Comparison of ENCODE assay signal across 11 mouse cellular contexts in genomic region chr6:87534855-87535575, GRCm38 (mm10). TPM values are rescaled to one million over a fixed set of nuclear protein-coding genes. Genes with fewer than 3 reads are reported as not detected.
DNase-seq lines count a peak whose midpoint lies in the region; ATAC-seq lines count a peak whose summit lies in the region.
"Had no signal": no experiment of that assay in that cellular context is flagged by ENCODE, and none has a peak within 500 bp of the region (broad histone marks: within the 10 kb centered on the region; RNA-seq: fewer than 3 reads in every experiment).

No protein-coding gene starts in this region.

- ATAC-seq in activated CD4-positive, CD25-positive, alpha-beta regulatory T cell, adult 4 months = peak; percentile 78
- ATAC-seq in forebrain, embryonic 14.5 days = no peak
- no peak for ATAC-seq in kidney, embryonic 14.5 days (ENCODE audit: low FRiP score, low TSS enrichment)

- peaks cover 32% of the 10 kb centered on the region for H3K79me2 ChIP-seq in macrophage (ENCODE audit: inconsistent target)

- 0 out of 2 replicates have a peak, but pooled peaks cover 2% of the 10 kb centered on the region for H3K4me1 ChIP-seq in forebrain, embryonic 14.5 days (ENCODE audit: control insufficient read depth, insufficient read depth, low read length)
- no peaks in the 10 kb centered on the region for H3K4me1 ChIP-seq in kidney, embryonic 14.5 days (ENCODE audit: control insufficient read depth, insufficient read depth, low read length)
- H3K4me1 ChIP-seq: embryonic facial prominence, embryonic 12.5 days had no signal

- peak; percentile 20 to 43 for DNase-seq in spleen, adult 18-20 months
- no peak for DNase-seq in spleen, postnatal 4 days (ENCODE audit: low spot score in 2 of 2)
- peak; percentile 59 for DNase-seq in thymus, postnatal 25 days
- no peak for DNase-seq in forebrain, embryonic 14.5 days (ENCODE audit: low spot score)
- no peak for DNase-seq in cerebellum, adult 9-11 months
- DNase-seq: kidney, postnatal 14 days; retina, postnatal 1 day had no signal

- no peak overlapping the region for H3K9ac ChIP-seq in forebrain, embryonic 14.5 days (ENCODE audit: low read length)
- no peak overlapping the region for H3K9ac ChIP-seq in kidney, embryonic 14.5 days (ENCODE audit: low read depth, low read length)
- H3K9ac ChIP-seq: embryonic facial prominence, embryonic 12.5 days had no signal

- 25% methylated on average over 9 of the region's 9 CpGs for WGBS in macrophage (ENCODE audit: missing documents)
- WGBS in forebrain, embryonic 14.5 days = 82% methylated on average over 9 of the region's 9 CpGs
- WGBS in kidney, embryonic 14.5 days = 63% methylated on average over 9 of the region's 9 CpGs

- H3K36me3 ChIP-seq in macrophage (ENCODE audit: inconsistent target) = no peaks in the 10 kb centered on the region
- H3K36me3 ChIP-seq in forebrain, embryonic 14.5 days (ENCODE audit: control insufficient read depth, insufficient read depth, low read length) = no peaks in the 10 kb centered on the region
- H3K36me3 ChIP-seq in kidney, embryonic 14.5 days (ENCODE audit: control insufficient read depth, insufficient read depth, low read length) = no peaks in the 10 kb centered on the region
- H3K36me3 ChIP-seq: embryonic facial prominence, embryonic 12.5 days had no signal

- no peak overlapping the region for H3K4me3 ChIP-seq in macrophage (ENCODE audit: inconsistent target)
- no peak overlapping the region for H3K4me3 ChIP-seq in forebrain, embryonic 14.5 days (ENCODE audit: low read depth, low read length)
- H3K4me3 ChIP-seq in kidney, embryonic 14.5 days (ENCODE audit: low read length) = no peak overlapping the region
- H3K4me3 ChIP-seq: embryonic facial prominence, embryonic 12.5 days had no signal

- H3K27ac ChIP-seq in macrophage = peak overlapping the region; percentile 96
- H3K27ac ChIP-seq in forebrain, embryonic 14.5 days (ENCODE audit: low read depth, low read length) = no peak overlapping the region
- no peak overlapping the region for H3K27ac ChIP-seq in kidney, embryonic 14.5 days (ENCODE audit: low read depth, low read length)
- H3K27ac ChIP-seq: embryonic facial prominence, embryonic 12.5 days had no signal

- no peaks in the 10 kb centered on the region for H3K9me3 ChIP-seq in forebrain, embryonic 14.5 days (replicated peaks; ENCODE audit: control insufficient read depth, low read length)
- no peaks in the 10 kb centered on the region for H3K9me3 ChIP-seq in kidney, embryonic 14.5 days (ENCODE audit: control insufficient read depth, low read length)
- H3K9me3 ChIP-seq: embryonic facial prominence, embryonic 12.5 days had no signal

- no peak overlapping the region for H3K4me2 ChIP-seq in forebrain, embryonic 14.5 days (ENCODE audit: low read length)
- no peak overlapping the region for H3K4me2 ChIP-seq in kidney, embryonic 14.5 days (replicated peaks; ENCODE audit: low read depth, low read length)
- H3K4me2 ChIP-seq: embryonic facial prominence, embryonic 12.5 days had no signal

- no peaks in the 10 kb centered on the region for H3K27me3 ChIP-seq in forebrain, embryonic 14.5 days (replicated peaks; ENCODE audit: control insufficient read depth, insufficient read depth, low read length)
- no peaks in the 10 kb centered on the region for H3K27me3 ChIP-seq in kidney, embryonic 14.5 days (ENCODE audit: control insufficient read depth, insufficient read depth, low read length)
- H3K27me3 ChIP-seq: embryonic facial prominence, embryonic 12.5 days had no signal

RNA-seq across cellular contexts. Expression of gene Arhgap25, which starts 2.0 kb away (rescaled TPM):
- polyA plus RNA-seq in activated CD4-positive, CD25-positive, alpha-beta regulatory T cell, adult 4 months (2017; shearing (Covaris generic)) = 10 to 100 TPM; 76.6 to 80.0 TPM
- total RNA-seq in macrophage (2018; cell fraction: chromatin; rRNA removed) = 100 to 1,000 TPM in 17 of 26 experiments, 10 to 100 TPM in 9; 16.9 to 236 (median 130) TPM
- total RNA-seq in macrophage (2018; cell fraction: cytosol; rRNA removed) = 100 to 1,000 TPM in 2 of 26 experiments, 10 to 100 TPM in 24; 20.6 to 107 (median 78.6) TPM
- 100 to 1,000 TPM in 15 of 26 experiments, 10 to 100 TPM in 11; 20.6 to 179 (median 118) TPM for total RNA-seq in macrophage (2018; cell fraction: nucleus; rRNA removed)
- 57.1 to 128 TPM (median 92.0 TPM) in 3 replicates for polyA plus RNA-seq in macrophage (2018)
- 1.2 and 2.2 TPM in 2 replicates for polyA plus RNA-seq in forebrain, embryonic 14.5 days (2014; fragmentation: Nextera tagmentation; extraction: Ambion mirVana)
- polyA plus RNA-seq in kidney, embryonic 14.5 days (2014; fragmentation: Nextera tagmentation; extraction: Ambion mirVana) = 3.3 and 5.1 TPM in 2 replicates

RNA-seq across cellular contexts. Expression of gene Prokr1, which starts 55.5 kb away (rescaled TPM):
- polyA plus RNA-seq in activated CD4-positive, CD25-positive, alpha-beta regulatory T cell, adult 4 months (2017; shearing (Covaris generic)) = not detected
- 1 to 10 TPM in 1 of 26 experiments, under 1 TPM in 10, not detected in 15; 0.15 to 1.4 (median 0.33) TPM for total RNA-seq in macrophage (2018; cell fraction: chromatin; rRNA removed)
- total RNA-seq in macrophage (2018; cell fraction: cytosol; rRNA removed) = 1 to 10 TPM in 8 of 26 experiments, under 1 TPM in 18; 0.14 to 1.4 (median 0.38) TPM
- total RNA-seq in macrophage (2018; cell fraction: nucleus; rRNA removed) = 1 to 10 TPM in 5 of 26 experiments, under 1 TPM in 21; 0.19 to 2.3 (median 0.67) TPM
- 0.82 to 2.6 TPM (median 1.1 TPM) in 3 replicates for polyA plus RNA-seq in macrophage (2018)
- 3.1 and 3.2 TPM in 2 replicates for polyA plus RNA-seq in forebrain, embryonic 14.5 days (2014; fragmentation: Nextera tagmentation; extraction: Ambion mirVana)
- polyA plus RNA-seq in kidney, embryonic 14.5 days (2014; fragmentation: Nextera tagmentation; extraction: Ambion mirVana) = 2.5 and 4.2 TPM in 2 replicates

Comparison
In these comparisons a context has a peak if more than half of its experiments do, and no peak if none do; other contexts are left out.
1. DNase-seq: peak in spleen, adult 18-20 months (2 of 2) and thymus, postnatal 25 days (single experiment); none in spleen, postnatal 4 days (0 of 2), forebrain, embryonic 14.5 days (single experiment) and cerebellum, adult 9-11 months (single experiment).